Mouse (Mus musculus) bone marrow macrophage, adult 2 months (primary cell): Measurements from ENCODE around the gene Doc2b. TPM values are rescaled to one million over a fixed set of nuclear protein-coding genes. Genes with fewer than 3 reads are reported as not detected.

Source experiments
- H3K27ac ChIP-seq: 2 replicates; pipeline ENCODE4 v1.5.1; 2012; ENCODE audit warnings: low read depth, low read length; ENCODE audit not compliant: insufficient read depth
- H3K4me1 ChIP-seq: 2 replicates; pipeline ENCODE4 v1.6.1; 2012; ENCODE audit warnings: low read length; ENCODE audit not compliant: control insufficient read depth, insufficient read depth
- H3K4me3 ChIP-seq: 2 replicates; pipeline ENCODE4 v1.5.1; 2012; ENCODE audit warnings: mild to moderate bottlenecking, low read length, moderate library complexity; ENCODE audit not compliant: insufficient read depth
- CTCF ChIP-seq: IDR thresholded peaks from 2 replicates; pipeline ENCODE4 v1.5.1; 2012; ENCODE audit warnings: low read depth, mild to moderate bottlenecking, low read length, moderate library complexity
- POLR2A ChIP-seq: IDR thresholded peaks from 2 replicates; pipeline ENCODE4 v1.6.1; 2012; ENCODE audit warnings: mild to moderate bottlenecking, low read depth, low read length, borderline replicate concordance
- polyA plus RNA-seq: library from polyadenylated mRNA; stranded (reverse); fragments of >200 nt; gene quantifications from 2 replicates; pipeline ENCODE4 v1.2.4, GENCODE M21; 2012; ENCODE audit not compliant: missing spikeins, insufficient read depth, insufficient read length

Doc2b gene
- polyA plus RNA-seq, 1 experiment = not detected

GRCm38 (mm10) chr11:75823506-75823905, 27.7 kb upstream of the Doc2b start:
- Histone ChIP-seq H3K4me1 (no peaks in the 10 kb centered on the region), H3K4me3 (no peak overlapping the region), H3K27ac (no peak overlapping the region)
- TF ChIP-seq CTCF (no peak), POLR2A (no peak)

GRCm38 (mm10) chr11:75813085-75813484, 17.2 kb upstream of the Doc2b start:
- TF ChIP-seq CTCF = no peak
- no peak for TF ChIP-seq POLR2A
- H3K4me1 ChIP-seq = no peaks in the 10 kb centered on the region
- no peak overlapping the region for H3K27ac ChIP-seq
- H3K4me3 ChIP-seq = no peak overlapping the region

GRCm38 (mm10) chr11:75811900-75812299, 16.1 kb upstream of the Doc2b start:
- H3K27ac ChIP-seq = no peak overlapping the region
- no peak for TF ChIP-seq CTCF
- no peak for TF ChIP-seq POLR2A
- H3K4me1 ChIP-seq = no peaks in the 10 kb centered on the region
- H3K4me3 ChIP-seq = no peak overlapping the region

GRCm38 (mm10) chr11:75810526-75810925, 14.7 kb upstream of the Doc2b start:
- H3K27ac ChIP-seq = no peak overlapping the region
- no peaks in the 10 kb centered on the region for H3K4me1 ChIP-seq
- no peak overlapping the region for H3K4me3 ChIP-seq
- TF ChIP-seq POLR2A = no peak
- TF ChIP-seq CTCF = no peak

- no peak for TF ChIP-seq CTCF
- no peak for TF ChIP-seq POLR2A
- Histone ChIP-seq H3K27ac (no peak overlapping the region), H3K4me1 (no peaks in the 10 kb centered on the region), H3K4me3 (no peak overlapping the region)
Observed at GRCm38 (mm10) chr11:75807486-75807885, 11.6 kb upstream of the Doc2b start.

- TF ChIP-seq POLR2A = no peak
- TF ChIP-seq CTCF = no peak
- Histone ChIP-seq H3K4me1 (no peaks in the 10 kb centered on the region), H3K4me3 (no peak overlapping the region), H3K27ac (no peak overlapping the region)
Observed at GRCm38 (mm10) chr11:75801771-75802550, 6.1 kb upstream of the Doc2b start.

GRCm38 (mm10) chr11:75801369-75801768, 5.5 kb upstream of the Doc2b start:
- Histone ChIP-seq H3K4me3 (no peak overlapping the region), H3K4me1 (no peaks in the 10 kb centered on the region), H3K27ac (no peak overlapping the region)
- no peak for TF ChIP-seq CTCF
- no peak for TF ChIP-seq POLR2A

GRCm38 (mm10) chr11:75796536-75797246, 842 bp upstream of the Doc2b start:
- Histone ChIP-seq H3K27ac (no peak overlapping the region), H3K4me3 (no peak overlapping the region)

GRCm38 (mm10) chr11:75795321-75795636, 570 bp downstream of the Doc2b start:
- Histone ChIP-seq H3K4me1 (no peaks in the 10 kb centered on the region), H3K27ac (no peak overlapping the region), H3K4me3 (no peak overlapping the region)
- TF ChIP-seq POLR2A (no peak), CTCF (no peak)

More at GRCm38 (mm10) chr11:75796536-75797246, 842 bp upstream of the Doc2b start:
- no peaks in the 10 kb centered on the region for H3K4me1 ChIP-seq
- TF ChIP-seq CTCF (no peak), POLR2A (no peak)

GRCm38 (mm10) chr11:75794602-75795320, 1.1 kb downstream of the Doc2b start:
- TF ChIP-seq CTCF (no peak), POLR2A (no peak)
- Histone ChIP-seq H3K4me1 (no peaks in the 10 kb centered on the region), H3K4me3 (no peak overlapping the region), H3K27ac (no peak overlapping the region)
